Mouse (Mus musculus) heart, embryonic 11.5 days (tissue): ENCODE results near the gene Hcrtr1. TPM values are rescaled to one million over a fixed set of nuclear protein-coding genes. Genes with fewer than 3 reads are reported as not detected.
A peak's percentile ranks its signal among the peaks of the same experiment; 100 is the strongest.

Experiments
- ATAC-seq: fragments of 200-750 bp; cut with Nextera tagmentation; replicated peaks from 2 replicates; pipeline ENCODE4 v1.8.0; 2017; ENCODE audit warnings: moderate library complexity; ENCODE audit not compliant: insufficient number of reproducible peaks, low FRiP score, low TSS enrichment
- H3K27ac ChIP-seq: fragments of 300-500 bp; sonication (generic); 2 replicates; pipeline ENCODE4 v1.5.1; 2014; ENCODE audit warnings: mild to moderate bottlenecking, low read depth, low read length
- H3K27me3 ChIP-seq: fragments of 300-500 bp; sonication (generic); 2 replicates; pipeline ENCODE4 v1.6.1; 2014; ENCODE audit warnings: mild to moderate bottlenecking, low read length, mixed read lengths; ENCODE audit not compliant: control insufficient read depth, insufficient read depth
- H3K36me3 ChIP-seq: fragments of 300-500 bp; sonication (generic); 2 replicates; pipeline ENCODE4 v1.6.1; 2014; ENCODE audit warnings: mild to moderate bottlenecking, low read length, moderate library complexity, mixed read lengths; ENCODE audit not compliant: control insufficient read depth, insufficient read depth
- H3K4me1 ChIP-seq: fragments of 300-500 bp; sonication (generic); 2 replicates; pipeline ENCODE4 v1.6.1; 2014; ENCODE audit warnings: low read length; ENCODE audit not compliant: control insufficient read depth, insufficient read depth
- H3K4me2 ChIP-seq: fragments of 300-500 bp; sonication (generic); 2 replicates; pipeline ENCODE4 v1.6.1; 2014; ENCODE audit warnings: mild to moderate bottlenecking, moderate library complexity
- H3K4me3 ChIP-seq: fragments of 300-500 bp; sonication (generic); 2 replicates; pipeline ENCODE4 v1.5.1; 2014; ENCODE audit warnings: low read depth, low read length
- H3K9ac ChIP-seq: fragments of 300-500 bp; sonication (generic); 2 replicates; pipeline ENCODE4 v1.6.1; 2014; ENCODE audit warnings: mild to moderate bottlenecking, low read depth, low read length, moderate library complexity
- H3K9me3 ChIP-seq: fragments of 300-500 bp; sonication (generic); replicated peaks from 2 replicates; pipeline ENCODE4 v1.6.1; 2016; ENCODE audit warnings: low read length; ENCODE audit not compliant: control insufficient read depth
- WGBS: fragments of 180-500 bp; shearing (Covaris S2); extraction: QIAGEN DNeasy Blood & Tissue Kit; methylation state at CpG from one replicate; pipeline ENCODE4 v1.1.7; 2014; ENCODE audit not compliant: insufficient replicate concordance; 5-methylcytosine and 5-hydroxymethylcytosine counted together
- polyA plus RNA-seq: library from polyadenylated mRNA; unstranded; fragments of >200 nt; fragmentation: Nextera tagmentation; extraction: Ambion mirVana; gene quantifications from 2 replicates; pipeline ENCODE4 v1.2.1, GENCODE M21; 2014

Hcrtr1 gene
- polyA plus RNA-seq, 1 experiment from 2014 or later, result 0.07 TPM

DNA sequence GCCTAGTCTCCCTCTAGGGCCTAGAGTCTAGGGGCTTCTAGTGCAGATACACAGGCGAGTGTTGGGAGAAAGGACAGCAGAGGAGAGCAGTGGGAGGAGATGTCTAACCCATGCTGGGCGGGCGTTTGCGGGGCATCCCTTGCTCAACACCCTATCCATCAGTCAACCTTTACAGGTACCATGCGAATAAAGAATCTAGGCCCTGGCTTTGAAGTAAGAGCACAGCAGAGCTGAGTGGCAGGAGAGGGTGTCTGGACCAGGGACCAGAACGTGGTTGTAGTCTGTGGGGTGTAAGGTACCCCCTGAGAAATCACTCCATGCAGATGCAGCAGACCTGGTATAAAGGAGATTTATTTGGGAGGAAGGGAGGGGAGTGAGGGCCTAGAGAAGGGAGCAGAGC is 25.0 kb upstream of the Hcrtr1 start:
- Histone ChIP-seq H3K4me1 (peaks cover 50% of the 10 kb centered on the region), H3K36me3 (no peaks in the 10 kb centered on the region), H3K9me3 (no peaks in the 10 kb centered on the region), H3K27ac (peak overlapping the region; percentile 46; the same call in 1 of the 2 replicates), H3K27me3 (peaks cover 2% of the 10 kb centered on the region; the same call in 1 of the 2 replicates), H3K4me3 (no peak overlapping the region), H3K4me2 (no peak overlapping the region), H3K9ac (no peak overlapping the region; the same call in 1 of the 2 replicates)
- ATAC-seq, result no peak
- 63% methylated on average over 6 of the region's 6 CpGs for WGBS

DNA sequence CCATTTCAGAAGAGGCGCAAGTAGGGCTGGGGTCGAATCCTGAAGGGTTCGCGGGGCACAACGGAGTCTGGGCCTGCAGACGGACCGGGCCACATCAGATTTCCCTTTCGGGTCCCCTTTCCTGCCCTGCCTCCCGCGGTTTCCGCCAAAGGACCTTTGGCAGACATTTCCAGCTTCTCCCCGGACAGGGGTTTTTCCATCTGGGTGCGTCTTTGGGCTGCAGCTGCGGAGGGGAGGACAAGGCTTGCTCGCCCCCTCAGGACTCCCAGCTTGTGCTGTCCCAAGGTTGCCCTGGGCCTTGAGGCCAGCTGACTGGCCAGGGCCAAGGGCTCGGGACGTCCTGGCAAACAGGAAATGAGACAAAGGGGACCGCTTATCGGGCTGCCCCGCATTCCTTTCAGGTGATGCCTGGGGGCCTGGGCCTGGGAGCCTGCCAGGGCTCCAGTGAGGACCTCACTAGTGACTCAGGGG is 24.3 kb upstream of the Hcrtr1 start:
- WGBS, result 3% methylated on average over 20 of the region's 20 CpGs
- H3K9me3 ChIP-seq, result no peaks in the 10 kb centered on the region
- H3K4me1 ChIP-seq, result peaks cover 43% of the 10 kb centered on the region
- peak overlapping the region; percentile 68 for H3K9ac ChIP-seq
- peak overlapping the region; percentile 61 for H3K4me2 ChIP-seq
- H3K4me3 ChIP-seq, result peak overlapping the region; percentile 26
- peaks cover 2% of the 10 kb centered on the region; the same call in 1 of the 2 replicates for H3K27me3 ChIP-seq
- no peak for ATAC-seq
- H3K36me3 ChIP-seq, result no peaks in the 10 kb centered on the region
- H3K27ac ChIP-seq, result peak overlapping the region; percentile 46

DNA sequence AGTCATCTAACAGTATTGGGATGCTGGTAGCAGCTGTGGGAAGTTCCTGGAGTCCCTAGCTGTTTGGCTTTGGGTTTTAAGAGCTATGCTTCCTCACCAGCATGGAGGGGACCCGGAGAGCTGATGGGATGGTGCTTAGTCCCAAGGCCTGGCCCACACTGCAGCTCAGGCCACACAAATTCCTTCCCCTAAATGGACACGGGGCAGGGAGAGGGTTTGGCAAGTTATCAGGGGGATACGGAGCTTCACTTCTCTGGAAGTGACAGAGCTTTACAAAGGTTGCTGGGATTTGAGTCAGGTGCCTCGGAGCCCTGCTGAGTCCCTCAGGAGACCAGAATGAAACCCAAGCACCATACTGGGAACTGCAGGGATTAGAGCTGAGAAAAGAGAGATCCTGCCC is 22.2 kb upstream of the Hcrtr1 start:
- WGBS, result 32% methylated on average over 4 of the region's 4 CpGs
- Histone ChIP-seq H3K27me3 (peaks cover 2% of the 10 kb centered on the region; the same call in 1 of the 2 replicates), H3K4me1 (peaks cover 24% of the 10 kb centered on the region), H3K27ac (no peak overlapping the region), H3K9me3 (no peaks in the 10 kb centered on the region), H3K4me3 (no peak overlapping the region), H3K4me2 (no peak overlapping the region), H3K36me3 (no peaks in the 10 kb centered on the region), H3K9ac (no peak overlapping the region)
- no peak for ATAC-seq

DNA sequence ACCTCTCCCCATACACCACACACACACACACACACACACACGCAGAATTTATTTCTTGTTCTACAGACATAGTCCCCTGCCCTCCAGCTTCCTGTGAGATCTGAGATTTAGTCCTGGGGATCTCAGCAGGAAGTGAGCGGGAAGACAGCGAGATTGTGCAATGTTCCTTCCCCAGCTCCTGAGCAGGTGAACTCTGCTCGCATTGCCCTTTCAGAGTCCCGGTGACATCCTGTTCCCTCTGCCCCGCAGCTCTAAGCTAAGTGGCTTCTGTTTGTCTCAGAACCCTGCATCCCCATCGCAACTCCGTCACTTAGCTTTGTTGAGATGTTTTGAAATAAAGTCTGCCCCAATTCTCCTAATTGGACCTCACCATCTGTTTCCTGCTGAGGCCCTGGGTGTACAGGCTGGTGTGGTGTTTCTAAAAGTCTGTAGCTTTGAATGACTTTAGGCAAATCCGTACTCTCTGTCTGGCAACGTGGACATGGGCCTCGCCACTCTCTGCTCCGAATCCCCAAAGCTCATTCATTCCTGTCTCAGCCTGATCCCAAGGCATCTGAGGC is 17.7 kb upstream of the Hcrtr1 start:
- 76% methylated on average over 12 of the region's 12 CpGs for WGBS
- Histone ChIP-seq H3K27me3 (peaks cover 13% of the 10 kb centered on the region), H3K27ac (no peak overlapping the region), H3K9me3 (no peaks in the 10 kb centered on the region), H3K4me2 (no peak overlapping the region), H3K4me3 (no peak overlapping the region), H3K9ac (no peak overlapping the region), H3K4me1 (no peaks in the 10 kb centered on the region), H3K36me3 (no peaks in the 10 kb centered on the region)
- ATAC-seq, result no peak

DNA sequence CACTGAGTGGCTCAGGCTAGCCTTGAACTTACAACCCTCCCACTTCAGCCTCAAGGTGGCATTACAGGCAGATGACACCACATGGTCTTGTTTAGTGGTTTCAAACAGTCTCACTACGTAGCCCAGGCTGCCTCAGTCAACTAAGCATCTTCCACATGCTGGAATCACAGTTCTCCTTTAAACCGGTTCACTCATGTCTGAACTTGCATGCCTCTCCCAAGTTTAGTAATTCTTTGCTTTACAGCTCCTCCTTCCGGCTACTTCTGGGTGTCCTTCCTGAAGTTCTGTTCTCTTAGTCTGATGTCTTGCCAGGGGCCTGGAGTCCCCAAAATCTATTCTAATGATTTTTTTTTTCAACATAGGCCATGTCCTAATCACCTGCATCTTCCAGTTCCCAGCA is 15.1 kb upstream of the Hcrtr1 start:
- no peak for ATAC-seq
- H3K36me3 ChIP-seq, result no peaks in the 10 kb centered on the region
- no peaks in the 10 kb centered on the region for H3K4me1 ChIP-seq
- H3K4me2 ChIP-seq, result no peak overlapping the region
- no peaks in the 10 kb centered on the region for H3K9me3 ChIP-seq
- WGBS, result 78% methylated on average over 3 of the region's 3 CpGs
- no peak overlapping the region for H3K4me3 ChIP-seq
- H3K27me3 ChIP-seq, result peaks cover 25% of the 10 kb centered on the region
- no peak overlapping the region for H3K9ac ChIP-seq
- no peak overlapping the region for H3K27ac ChIP-seq

DNA sequence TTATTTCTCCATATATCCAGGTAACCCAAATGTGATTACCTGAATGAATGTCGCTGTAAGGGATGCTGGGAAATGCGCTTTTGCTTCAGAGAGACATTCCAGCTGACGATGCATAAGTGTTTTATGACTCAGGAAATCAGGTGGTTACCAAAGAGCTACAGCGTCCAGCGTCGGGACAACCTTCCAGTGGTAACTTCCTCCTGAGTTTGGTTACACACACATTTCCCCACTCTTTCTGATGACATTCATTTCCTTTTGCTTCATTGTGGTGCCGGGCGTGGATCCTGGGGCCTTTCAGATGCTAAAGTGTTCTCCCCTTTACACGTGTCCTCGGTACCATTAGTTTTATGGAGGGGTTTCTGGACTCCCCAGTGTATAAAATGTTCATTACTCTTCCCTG is 9.2 kb upstream of the Hcrtr1 start:
- Histone ChIP-seq H3K36me3 (no peaks in the 10 kb centered on the region), H3K27me3 (peaks cover 27% of the 10 kb centered on the region), H3K27ac (no peak overlapping the region), H3K4me2 (no peak overlapping the region), H3K9me3 (no peaks in the 10 kb centered on the region; the same call in 1 of the 2 replicates), H3K9ac (no peak overlapping the region), H3K4me3 (no peak overlapping the region), H3K4me1 (no peaks in the 10 kb centered on the region)
- ATAC-seq, result no peak
- WGBS, result 75% methylated on average over 10 of the region's 10 CpGs

DNA sequence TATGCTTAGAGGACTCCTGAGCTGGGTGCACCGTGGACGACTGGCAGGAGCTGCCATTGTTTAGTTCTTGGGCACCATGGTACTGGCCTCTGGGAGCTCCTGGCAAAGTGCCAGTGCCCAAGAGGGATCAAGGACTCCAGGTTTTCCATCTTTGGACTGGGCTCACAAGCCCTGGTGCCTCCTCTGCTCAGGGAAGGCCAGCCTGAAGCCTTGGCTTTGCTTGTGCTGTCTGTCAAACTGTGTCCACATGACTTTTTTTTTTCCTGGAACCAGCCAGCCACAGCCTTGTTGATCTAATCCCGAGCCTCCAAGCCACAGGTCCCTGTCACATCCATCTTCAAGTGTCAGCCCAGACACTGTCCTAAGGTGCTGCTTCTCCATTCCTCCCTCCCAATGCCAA is 2.6 kb upstream of the Hcrtr1 start:
- Histone ChIP-seq H3K9me3 (no peaks in the 10 kb centered on the region; the same call in 1 of the 2 replicates), H3K27me3 (peaks cover 54% of the 10 kb centered on the region), H3K36me3 (no peaks in the 10 kb centered on the region), H3K4me1 (peaks cover 6% of the 10 kb centered on the region; the same call in 1 of the 2 replicates), H3K4me2 (no peak overlapping the region), H3K27ac (no peak overlapping the region), H3K4me3 (no peak overlapping the region), H3K9ac (no peak overlapping the region)
- WGBS, result 60% methylated on average over 3 of the region's 3 CpGs
- ATAC-seq, result no peak

DNA sequence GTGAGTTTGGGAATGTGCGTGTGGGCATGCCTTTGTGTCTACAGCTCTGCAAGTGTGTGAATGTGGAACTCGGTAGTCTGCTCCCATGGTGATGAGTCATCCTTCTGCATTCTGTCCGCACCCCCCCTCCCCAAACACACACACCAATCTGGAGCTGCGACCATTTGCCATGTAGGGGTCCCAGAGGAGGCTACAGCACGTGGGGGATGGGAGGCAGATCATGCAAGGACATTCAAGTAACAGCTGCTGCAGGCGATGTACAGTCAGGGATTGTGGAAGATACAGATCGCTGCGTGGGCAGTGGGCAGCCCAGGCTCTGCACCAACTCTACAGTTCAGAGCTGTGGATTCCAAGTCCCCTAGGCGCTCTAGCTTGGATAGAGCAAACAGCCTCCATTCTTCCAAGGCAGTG is 1.8 kb upstream of the Hcrtr1 start:
- no peak overlapping the region for H3K9ac ChIP-seq
- H3K27ac ChIP-seq, result no peak overlapping the region
- no peak overlapping the region for H3K4me3 ChIP-seq
- H3K36me3 ChIP-seq, result no peaks in the 10 kb centered on the region
- H3K27me3 ChIP-seq, result peaks cover 60% of the 10 kb centered on the region
- no peak for ATAC-seq
- peaks cover 6% of the 10 kb centered on the region; the same call in 1 of the 2 replicates for H3K4me1 ChIP-seq
- 52% methylated on average over 9 of the region's 9 CpGs for WGBS
- no peak overlapping the region for H3K4me2 ChIP-seq
- no peaks in the 10 kb centered on the region; the same call in 1 of the 2 replicates for H3K9me3 ChIP-seq
